Mouse (Mus musculus) monocyte, adult 2 months (primary cell): ENCODE measurements around the gene Cep128.

Experiments used
- DNase-seq, 2 experiments: peaks; one replicate each; pipeline ENCODE4 v3.0.0; 2022; ENCODE audit warnings: low spot score in 2 of 2, low read depth in 1 of 2

The Cep128 gene

DNA sequence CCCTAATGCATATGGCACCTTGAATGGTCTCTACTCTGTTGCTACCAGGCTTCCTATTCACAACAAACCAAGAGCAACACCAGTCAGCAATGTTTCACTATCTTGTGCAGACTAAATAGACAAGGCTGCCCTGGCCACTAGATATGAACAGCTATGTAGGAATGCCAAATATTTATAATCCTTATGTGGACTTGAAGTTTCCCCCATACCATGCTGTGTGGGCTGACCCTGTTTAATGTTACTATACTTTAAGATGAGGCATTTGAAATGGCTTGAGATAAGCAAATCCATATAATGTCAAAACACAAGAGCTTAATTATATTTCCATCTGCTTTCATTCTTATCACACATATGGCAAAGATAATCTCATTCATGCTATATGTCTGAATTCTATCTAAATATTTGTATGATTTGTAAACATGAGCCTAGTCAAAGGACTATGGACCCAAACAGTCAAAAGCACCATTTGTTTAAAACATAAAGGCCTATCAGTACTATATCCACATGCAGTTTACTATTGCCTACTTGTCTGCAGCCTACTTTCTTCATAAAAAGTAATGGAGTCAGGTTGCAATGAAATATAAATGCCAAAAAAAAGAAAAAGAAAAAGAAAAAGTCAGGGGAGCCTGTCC lies 319.7 kb downstream of the Cep128 start:
- DNase-seq = no peak

- DNase-seq = no peak
Observed at GRCm38 (mm10) chr12:91063337-91064015, 320.7 kb downstream of the Cep128 start.

- DNase-seq = no peak
Observed at GRCm38 (mm10) chr12:91062681-91063080, 321.5 kb downstream of the Cep128 start.

DNA sequence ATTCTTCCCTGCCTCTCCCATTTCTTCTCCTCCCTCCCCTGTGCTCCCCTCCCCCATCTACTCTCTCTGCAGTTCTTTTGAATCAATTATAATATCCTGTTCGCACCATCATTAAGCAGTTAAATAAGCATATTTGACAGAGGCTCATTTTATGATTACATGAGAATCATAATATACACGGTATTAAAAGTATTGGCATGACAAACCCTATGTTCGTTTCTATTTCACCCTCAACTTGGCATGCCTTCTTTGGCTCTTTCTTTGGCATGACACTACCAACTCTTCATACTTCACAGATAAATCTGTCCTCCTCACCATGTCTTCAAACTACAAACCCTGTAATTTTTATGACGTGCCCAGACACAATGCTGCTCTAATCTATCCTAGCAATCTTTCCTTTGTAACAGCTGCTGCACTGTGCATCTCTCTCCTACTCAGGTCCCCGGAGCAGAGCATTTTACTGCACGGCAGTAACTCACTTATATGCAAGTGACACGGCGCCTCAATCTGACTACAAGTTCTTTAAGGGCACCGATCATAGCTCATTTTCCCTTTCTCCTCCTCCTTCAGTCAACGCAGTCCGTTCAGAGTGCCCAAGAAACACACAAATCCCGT lies 324.4 kb downstream of the Cep128 start:
- no peak for DNase-seq

GRCm38 (mm10) chr12:91056885-91057284 lies 327.3 kb downstream of the Cep128 start:
- DNase-seq = no peak

- DNase-seq = no peak
Observed at GRCm38 (mm10) chr12:91052301-91052700, 331.9 kb downstream of the Cep128 start.

DNA sequence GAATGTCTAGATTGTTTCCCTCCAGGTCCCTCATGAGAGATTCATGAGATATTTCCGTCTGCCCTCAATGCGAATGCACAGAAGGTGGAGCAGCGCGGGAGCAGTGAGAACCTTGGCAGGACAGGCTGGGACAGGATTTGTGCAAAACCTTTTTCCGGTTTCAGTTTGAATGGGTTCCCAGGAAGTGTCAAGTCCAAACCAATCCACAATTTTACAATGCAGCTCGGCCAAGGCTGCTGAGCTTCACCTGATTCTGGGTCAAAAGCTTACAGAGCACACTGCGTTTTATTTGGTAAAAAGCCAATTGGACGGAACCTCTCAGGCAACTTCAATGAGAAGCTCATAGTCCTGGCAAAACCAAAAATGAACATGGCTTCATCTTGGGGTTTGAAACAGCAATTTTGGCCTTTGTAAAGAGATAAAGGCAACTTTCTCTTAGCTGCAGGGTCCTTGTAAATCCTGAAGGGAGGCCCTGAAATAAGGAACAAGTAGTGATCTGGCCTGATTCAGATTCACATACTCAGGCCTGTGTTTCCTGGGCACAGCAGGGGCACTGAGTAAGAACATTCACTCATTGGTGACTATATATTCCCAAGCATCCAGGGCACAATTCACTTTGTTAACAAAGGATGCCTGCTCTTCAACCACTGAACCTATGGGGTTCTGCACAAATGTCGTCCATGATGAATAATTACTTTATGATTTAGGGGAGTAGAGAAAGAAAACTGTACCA lies 333.4 kb downstream of the Cep128 start:
- DNase-seq = no peak

- DNase-seq = no peak
Observed at GRCm38 (mm10) chr12:91041363-91041762, 342.8 kb downstream of the Cep128 start.

DNA sequence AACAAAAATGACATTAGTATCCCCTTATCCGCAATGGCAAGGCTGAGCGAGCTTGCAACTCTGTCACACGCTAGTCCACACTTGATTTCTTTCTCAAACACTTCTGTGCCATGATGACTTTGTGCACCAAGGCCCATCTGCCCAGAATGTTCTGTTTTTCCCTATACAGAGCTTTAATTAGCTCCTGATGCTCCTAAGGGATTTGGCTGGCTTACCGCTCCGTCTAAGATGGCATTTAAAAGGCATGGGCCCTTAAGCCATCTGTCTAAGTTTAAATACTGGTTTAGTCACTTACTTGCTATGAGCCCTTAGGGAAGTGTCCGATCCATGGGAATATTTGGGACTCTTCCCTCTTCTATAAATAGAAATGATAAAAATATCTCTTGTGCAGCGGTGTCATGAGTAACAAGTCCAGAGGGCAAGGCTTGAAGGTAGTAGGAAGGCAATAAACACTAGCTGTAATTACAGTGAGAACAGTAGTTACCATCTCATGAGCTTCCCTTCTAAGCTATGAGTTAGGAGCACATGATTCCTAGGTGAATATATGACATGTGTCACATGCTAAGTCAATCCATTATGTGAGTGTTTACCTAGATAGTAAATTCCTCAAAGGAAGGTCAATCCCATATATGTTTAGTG lies 343.8 kb downstream of the Cep128 start:
- DNase-seq = no peak

DNA sequence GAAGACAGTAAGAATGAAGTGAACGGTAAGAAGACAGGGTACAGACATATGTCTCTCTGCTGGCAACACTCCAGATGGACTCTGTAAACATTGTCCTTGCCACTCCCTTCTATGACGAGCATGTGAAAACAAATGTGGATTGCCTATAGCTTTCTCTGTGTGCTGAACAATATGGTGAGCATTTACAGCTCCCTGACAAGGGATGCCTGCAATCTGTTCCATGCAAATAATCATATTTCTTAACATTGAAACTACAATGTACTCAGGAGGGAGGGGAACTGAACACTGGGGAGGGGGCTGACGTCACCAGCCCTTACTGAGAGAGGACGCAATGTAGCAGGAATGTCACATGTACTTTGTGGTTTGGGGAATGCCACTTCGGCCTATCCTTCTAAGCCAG lies 355.1 kb downstream of the Cep128 start:
- no peak for DNase-seq

GRCm38 (mm10) chr12:91027681-91028080 lies 356.5 kb downstream of the Cep128 start:
- no peak for DNase-seq

DNA sequence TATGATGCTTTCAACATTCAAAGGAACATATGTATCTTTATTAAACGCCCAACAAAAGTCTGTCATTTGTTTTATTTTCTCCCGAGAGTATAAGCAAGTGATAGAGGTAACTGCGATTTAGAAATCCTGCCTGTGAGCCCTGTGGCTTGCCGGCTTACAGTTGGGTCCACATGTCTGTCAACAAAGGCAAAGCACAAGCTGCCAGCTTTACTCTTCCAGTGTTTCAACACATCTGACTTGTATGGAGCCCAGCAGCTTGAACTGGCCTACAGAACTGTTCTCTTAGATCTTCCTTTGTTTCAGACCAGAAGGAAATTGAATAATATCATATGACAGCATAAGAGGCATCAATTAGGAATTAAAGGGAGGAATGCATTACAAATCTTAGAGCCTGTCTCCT lies 357.1 kb downstream of the Cep128 start:
- no peak for DNase-seq

- no peak for DNase-seq
Observed at GRCm38 (mm10) chr12:91015075-91015474, 369.1 kb downstream of the Cep128 start.

GRCm38 (mm10) chr12:91013043-91013442 lies 371.2 kb downstream of the Cep128 start:
- no peak for DNase-seq

GRCm38 (mm10) chr12:91012184-91012583 lies 372.0 kb downstream of the Cep128 start:
- no peak for DNase-seq

DNA sequence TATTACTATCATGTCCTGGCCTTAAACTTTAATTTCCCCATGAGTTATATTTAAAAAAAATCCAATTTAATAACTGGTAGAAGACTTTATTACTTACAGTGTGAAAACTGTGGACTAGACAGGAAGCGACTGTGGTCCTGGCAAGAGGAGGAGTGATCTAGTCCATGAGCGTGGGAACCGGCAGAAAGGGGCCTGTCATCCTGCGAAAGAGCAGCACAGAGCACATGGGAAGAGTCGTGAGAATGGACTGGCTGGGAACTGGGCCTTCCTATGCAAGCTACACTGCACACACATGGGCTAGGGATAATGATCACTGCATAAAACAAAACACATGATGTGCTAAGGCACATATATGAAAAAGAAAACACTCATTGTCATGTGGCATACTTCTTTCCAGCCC lies 375.5 kb downstream of the Cep128 start:
- no peak for DNase-seq

- DNase-seq = no peak
Observed at GRCm38 (mm10) chr12:91008170-91008569, 376.0 kb downstream of the Cep128 start.

GRCm38 (mm10) chr12:90997539-90997938 lies 386.7 kb downstream of the Cep128 start:
- no peak for DNase-seq

GRCm38 (mm10) chr12:90993331-90993730 lies 390.9 kb downstream of the Cep128 start:
- no peak for DNase-seq

DNA sequence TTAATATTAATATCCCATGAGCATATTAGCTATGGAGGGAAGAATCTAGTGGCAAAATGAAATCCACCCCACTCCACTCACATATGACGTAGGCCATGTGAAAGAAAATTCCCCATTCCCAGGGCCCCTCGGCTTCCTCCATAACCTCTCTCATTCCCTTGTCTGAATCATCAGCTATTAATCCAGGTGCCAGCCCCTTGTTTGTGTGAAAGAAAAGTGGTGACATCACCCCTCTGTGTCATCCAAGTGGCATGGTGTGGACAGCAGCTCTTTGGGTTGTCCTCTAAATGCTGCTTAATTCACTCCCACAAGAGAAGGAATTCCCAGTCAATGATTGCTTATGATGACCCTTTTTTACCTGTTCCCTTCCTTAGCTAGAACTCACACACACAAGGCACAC lies 396.4 kb downstream of the Cep128 start:
- DNase-seq = no peak

GRCm38 (mm10) chr12:90987259-90987658 lies 396.9 kb downstream of the Cep128 start:
- DNase-seq = no peak
